ENCODE assay signal across 14 mouse cellular contexts in genomic region chr9:67493876-67494552, GRCm38 (mm10).
DNase-seq lines count a peak whose midpoint lies in the region; ATAC-seq and TF ChIP-seq lines count a peak whose summit lies in the region.
"Had no signal": no experiment of that assay in that cellular context is flagged by ENCODE, and none has a peak within 500 bp of the region (broad histone marks: within the 10 kb centered on the region; RNA-seq: fewer than 3 reads in every experiment).

No protein-coding gene starts in this region.

- ATAC-seq in liver, embryonic 11.5 days (replicated peaks; ENCODE audit: low FRiP score): no peak
- ATAC-seq: forebrain, embryonic 15.5 days had no signal

- peak; percentile 59 for DNase-seq in adrenal gland, postnatal 14 days
- no peak for DNase-seq in adrenal gland, adult 8-10 months
- peak; percentile 78 for DNase-seq in liver, adult 2 months (ENCODE audit: extremely low read depth, low read depth, low spot score)
- no peak for DNase-seq in liver, embryonic 11.5 days (ENCODE audit: low spot score)
- peak; percentile 84 for DNase-seq in fibroblast of lung, adult 2 months (ENCODE audit: low read depth)
- DNase-seq in lung, postnatal 25 days (ENCODE audit: low spot score): peak; percentile 20
- no peak for DNase-seq in kidney, postnatal 36 days
- no peak for DNase-seq in retina, postnatal 1 day
- DNase-seq: cerebellum, postnatal 36 days; kidney, adult 2 months; thymus, adult 2 months had no signal

- 55% methylated on average over 8 of the region's 8 CpGs for WGBS in liver, adult 2 months
- WGBS in liver, embryonic 11.5 days: 84% methylated on average over 8 of the region's 8 CpGs

- TF ChIP-seq POLR2A in liver, adult 2 months (IDR thresholded peaks at IDR 0.05; ENCODE audit: extremely low read depth, insufficient read depth, low read length): no peak

- no peak overlapping the region for H3K9ac ChIP-seq in liver, adult 2 months (ENCODE audit: low read depth, low read length)
- H3K9ac ChIP-seq in liver, embryonic 11.5 days (ENCODE audit: low read depth, low read length): no peak overlapping the region
- H3K9ac ChIP-seq: embryonic facial prominence, embryonic 13.5 days; forebrain, embryonic 15.5 days; hindbrain, embryonic 14.5 days had no signal

- no peak overlapping the region for H3K4me2 ChIP-seq in liver, embryonic 11.5 days
- H3K4me2 ChIP-seq: embryonic facial prominence, embryonic 13.5 days; forebrain, embryonic 15.5 days; hindbrain, embryonic 14.5 days had no signal

- peaks cover 4% of the 10 kb centered on the region; the same call in 1 of the 2 replicates for H3K27me3 ChIP-seq in liver, adult 2 months (ENCODE audit: control insufficient read depth, insufficient read depth, low read length)
- no peaks in the 10 kb centered on the region for H3K27me3 ChIP-seq in liver, embryonic 11.5 days (replicated peaks; ENCODE audit: control insufficient read depth, insufficient read depth, low read length)
- H3K27me3 ChIP-seq: embryonic facial prominence, embryonic 13.5 days; forebrain, embryonic 15.5 days had no signal

- peaks cover 2% of the 10 kb centered on the region for H3K4me1 ChIP-seq in liver, adult 2 months (ENCODE audit: control insufficient read depth, insufficient read depth, low read length)
- H3K4me1 ChIP-seq in liver, embryonic 11.5 days (replicated peaks; ENCODE audit: control insufficient read depth, insufficient read depth, low read length): no peaks in the 10 kb centered on the region

- H3K4me3 ChIP-seq in liver, adult 2 months (ENCODE audit: insufficient read depth, low read depth, low read length): no peak overlapping the region
- H3K4me3 ChIP-seq in liver, embryonic 11.5 days (ENCODE audit: low read depth, low read length): no peak overlapping the region
- H3K4me3 ChIP-seq: embryonic facial prominence, embryonic 13.5 days; forebrain, embryonic 15.5 days had no signal

- no peaks in the 10 kb centered on the region for H3K79me2 ChIP-seq in liver, adult 2 months (ENCODE audit: control insufficient read depth, insufficient read depth, low read length)

- no peak for TF ChIP-seq CTCF in liver, adult 2 months (IDR thresholded peaks at IDR 0.05; ENCODE audit: low read depth, low read length)

- H3K9me3 ChIP-seq in liver, embryonic 11.5 days (ENCODE audit: control insufficient read depth, low read length): no peaks in the 10 kb centered on the region
- H3K9me3 ChIP-seq: embryonic facial prominence, embryonic 13.5 days; forebrain, embryonic 15.5 days had no signal

- H3K36me3 ChIP-seq in liver, adult 2 months (ENCODE audit: control insufficient read depth, insufficient read depth, low read length): no peaks in the 10 kb centered on the region
- H3K36me3 ChIP-seq in liver, embryonic 11.5 days (ENCODE audit: control insufficient read depth, insufficient read depth, low read length): no peaks in the 10 kb centered on the region
- H3K36me3 ChIP-seq: embryonic facial prominence, embryonic 13.5 days; forebrain, embryonic 15.5 days had no signal

- no peak overlapping the region for H3K27ac ChIP-seq in liver, adult 2 months (replicated peaks; ENCODE audit: insufficient read depth, low read depth, low read length)
- no peak overlapping the region for H3K27ac ChIP-seq in liver, embryonic 11.5 days (ENCODE audit: low read depth, low read length)
- H3K27ac ChIP-seq: embryonic facial prominence, embryonic 13.5 days; forebrain, embryonic 15.5 days; hindbrain, embryonic 14.5 days had no signal

Comparison
In these comparisons a context has a peak if more than half of its experiments do, and no peak if none do; other contexts are left out.
1. DNase-seq: peak in adrenal gland, postnatal 14 days (single experiment), liver, adult 2 months (single experiment), fibroblast of lung, adult 2 months (single experiment) and lung, postnatal 25 days (single experiment); none in adrenal gland, adult 8-10 months (single experiment), liver, embryonic 11.5 days (single experiment), kidney, postnatal 36 days (0 of 2) and retina, postnatal 1 day (single experiment).